Mouse (Mus musculus) brown adipose tissue, adult 24 weeks (tissue): Measurements from ENCODE around the gene Ccdc155. TPM values are rescaled to one million over a fixed set of nuclear protein-coding genes. Genes with fewer than 3 reads are reported as not detected.
A peak's percentile ranks its signal among the peaks of the same experiment; 100 is the strongest.
"Not testable (repeated sequence)": the region's sequence is repeated elsewhere in the genome, so short reads cannot be mapped to it uniquely, and the experiment has no call there.

Experiments used
- H3K27ac ChIP-seq: fragments of 200-500 bp; replicated peaks from 2 replicates; pipeline ENCODE4 v1.5.1; 2012; ENCODE audit warnings: low read depth, mild to moderate bottlenecking, low read length
- H3K4me1 ChIP-seq: fragments of 200-500 bp; 2 replicates; pipeline ENCODE4 v1.6.1; 2012; ENCODE audit warnings: low read length, mixed read lengths; ENCODE audit not compliant: control insufficient read depth, insufficient read depth, insufficient read length
- H3K4me3 ChIP-seq: fragments of 200-500 bp; 2 replicates; pipeline ENCODE4 v1.5.1; 2012; ENCODE audit warnings: low read depth, mild to moderate bottlenecking, low read length, moderate library complexity; ENCODE audit not compliant: insufficient read depth
- polyA plus RNA-seq: library from polyadenylated mRNA; stranded (reverse); fragments of >200 nt; gene quantifications from 2 replicates; pipeline ENCODE4 v1.2.4, GENCODE M21; 2012; ENCODE audit not compliant: missing spikeins, insufficient read depth, insufficient read length

Ccdc155 gene
- polyA plus RNA-seq, 1 experiment = not detected

DNA sequence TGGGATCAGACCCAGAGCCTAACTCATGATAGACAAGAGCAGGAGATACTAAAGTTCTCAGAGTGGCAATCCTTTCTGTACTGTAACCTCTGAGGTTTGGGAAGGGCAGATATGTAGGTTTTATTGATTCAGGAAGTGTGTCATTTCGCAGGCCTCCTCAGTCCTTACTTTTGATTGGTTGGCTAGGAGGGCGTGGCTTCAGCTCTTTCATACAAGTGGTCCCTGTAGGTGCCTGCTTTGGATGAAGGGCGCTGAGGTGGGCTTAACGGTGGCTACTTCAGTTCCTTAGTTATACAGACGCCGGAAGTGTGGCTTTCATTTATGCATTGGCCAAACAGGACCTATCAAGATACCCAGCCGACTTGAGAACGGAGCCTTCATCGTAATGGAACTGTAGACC, 49.1 kb downstream of the Ccdc155 start:
- no peak overlapping the region for H3K27ac ChIP-seq

DNA sequence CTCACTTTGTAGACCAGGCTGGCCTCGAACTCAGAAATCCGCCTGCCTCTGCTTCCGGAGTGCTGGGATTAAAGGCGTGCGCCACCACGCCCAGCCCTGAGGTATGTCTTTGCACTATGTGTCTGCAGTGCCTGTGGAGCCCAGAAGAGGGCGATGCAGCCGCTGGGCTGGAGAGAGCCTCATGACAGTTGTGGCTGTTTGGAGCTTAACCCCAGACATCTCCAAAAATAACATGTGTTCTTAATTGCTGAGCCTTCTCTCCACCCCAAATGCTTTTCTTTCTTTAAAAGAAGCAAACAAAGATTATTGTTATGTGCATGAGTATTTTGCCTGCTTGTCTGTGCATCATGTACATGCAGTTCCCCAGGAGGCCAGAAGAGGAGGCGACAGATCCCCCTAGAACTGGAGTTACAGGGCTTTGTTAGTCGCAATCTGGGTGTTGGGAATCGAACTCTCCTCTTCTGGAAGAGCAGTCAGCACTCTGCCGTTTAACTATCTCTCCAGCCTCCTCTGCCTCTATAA, 49.6 kb downstream of the Ccdc155 start:
- Histone ChIP-seq H3K4me3 (peak overlapping the region; percentile 43), H3K4me1 (no peaks in the 10 kb centered on the region; the same call in 1 of the 2 replicates), H3K27ac (peak overlapping the region; percentile 35; the same call in 1 of the 2 replicates)

More for the DNA sequence above, 49.1 kb downstream of the Ccdc155 start:
- Histone ChIP-seq H3K4me1 (no peaks in the 10 kb centered on the region; the same call in 1 of the 2 replicates), H3K4me3 (no peak overlapping the region)

DNA sequence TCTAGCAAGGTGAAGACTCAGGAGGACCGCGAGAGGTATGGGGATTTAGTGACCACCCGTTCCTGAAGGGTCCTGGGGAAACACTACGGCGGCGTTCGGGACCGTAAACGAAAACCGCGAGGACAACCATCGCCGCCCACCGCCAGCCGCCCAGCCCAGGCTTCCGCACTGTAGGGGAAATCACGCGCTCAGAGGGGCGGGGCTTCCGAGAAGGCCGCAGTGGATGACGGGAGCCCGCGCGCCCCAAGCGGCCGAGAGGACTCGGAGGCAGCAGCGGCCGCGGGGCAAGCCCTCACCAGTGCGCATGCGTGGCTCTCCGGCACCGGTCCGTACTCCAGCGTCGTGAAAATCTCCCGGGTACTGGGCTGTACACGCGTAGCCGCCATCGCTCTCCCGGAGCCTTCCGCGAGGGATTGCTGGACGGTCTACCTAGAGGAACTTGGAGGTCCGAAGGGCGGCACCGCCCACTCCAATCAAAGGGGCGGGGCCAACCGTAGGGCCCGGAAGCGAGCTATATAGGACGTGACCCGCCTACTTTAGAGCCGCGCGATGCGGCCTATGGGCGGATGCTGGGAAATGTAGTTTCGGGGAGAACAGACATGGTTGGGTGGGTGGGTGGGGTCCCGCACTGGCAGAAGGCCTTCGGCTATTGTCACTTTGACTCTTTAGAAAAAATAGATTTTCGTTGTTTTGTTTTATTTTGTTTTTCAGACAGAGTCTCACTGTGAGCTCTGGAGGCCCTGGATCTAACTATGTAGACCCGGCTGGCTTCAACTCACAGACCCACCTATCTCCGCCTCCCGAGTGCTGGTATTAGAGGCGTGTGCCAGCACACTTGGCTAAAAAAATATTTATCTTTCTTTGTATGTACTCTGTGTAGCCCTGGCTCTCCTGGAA, 50.3 kb downstream of the Ccdc155 start, which contains the start of the genes Pih1d1 and Aldh16a1:
Pih1d1 (plus strand) TSS at position 208 of the 897 bp plus-strand sequence.
Aldh16a1 (minus strand) TSS at position 489 of the 897 bp plus-strand sequence.
- H3K27ac ChIP-seq = peak within 1 kb of the TSS; percentile 99
- peak within 1 kb of the TSS; percentile 92 for H3K4me3 ChIP-seq
- H3K4me1 ChIP-seq = no peaks in the 10 kb centered on the region; the same call in 1 of the 2 replicates

DNA sequence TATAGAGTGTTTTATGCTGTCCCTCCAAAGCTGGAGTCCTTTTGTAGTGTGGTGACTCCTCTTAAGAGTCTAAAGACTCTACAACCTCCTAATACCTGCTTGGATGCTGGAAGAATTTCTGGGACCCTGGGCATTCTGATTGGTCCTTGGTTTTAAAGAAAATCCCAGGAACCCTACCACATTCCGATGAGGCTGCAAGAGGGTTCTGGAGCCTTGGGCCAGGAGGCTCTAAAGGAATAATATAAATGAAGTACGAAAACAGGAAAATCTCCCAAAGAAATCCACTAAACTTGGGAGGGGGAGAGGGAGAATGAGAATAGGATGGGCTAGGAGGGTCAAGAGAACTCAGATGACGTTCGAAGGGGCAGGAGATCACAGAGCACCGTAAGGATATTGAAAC, 51.1 kb downstream of the Ccdc155 start:
- H3K27ac ChIP-seq = peak overlapping the region; percentile 91
- peak overlapping the region; percentile 92 for H3K4me3 ChIP-seq
- no peaks in the 10 kb centered on the region; the same call in 1 of the 2 replicates for H3K4me1 ChIP-seq

DNA sequence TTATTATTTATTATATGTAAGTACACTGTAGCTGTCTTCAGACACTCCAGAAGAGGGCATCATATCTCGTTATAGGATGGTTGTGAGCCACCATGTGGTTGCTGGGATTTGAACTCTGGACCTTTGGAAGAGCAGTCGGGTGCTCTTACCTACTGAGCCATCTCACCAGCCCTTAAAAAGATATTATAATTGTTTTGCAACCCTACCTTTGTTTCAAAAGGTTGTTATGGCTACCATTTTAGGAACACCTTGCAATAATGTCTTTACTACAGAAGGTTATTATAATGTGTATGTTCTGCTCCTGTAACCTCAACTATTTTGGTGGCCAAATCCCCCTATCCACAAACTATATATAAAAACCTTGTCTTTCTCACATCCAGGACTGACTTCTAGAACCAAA, 51.6 kb downstream of the Ccdc155 start:
- H3K27ac ChIP-seq, H3K4me1 ChIP-seq, H3K4me3 ChIP-seq: not testable (repeated sequence)

DNA sequence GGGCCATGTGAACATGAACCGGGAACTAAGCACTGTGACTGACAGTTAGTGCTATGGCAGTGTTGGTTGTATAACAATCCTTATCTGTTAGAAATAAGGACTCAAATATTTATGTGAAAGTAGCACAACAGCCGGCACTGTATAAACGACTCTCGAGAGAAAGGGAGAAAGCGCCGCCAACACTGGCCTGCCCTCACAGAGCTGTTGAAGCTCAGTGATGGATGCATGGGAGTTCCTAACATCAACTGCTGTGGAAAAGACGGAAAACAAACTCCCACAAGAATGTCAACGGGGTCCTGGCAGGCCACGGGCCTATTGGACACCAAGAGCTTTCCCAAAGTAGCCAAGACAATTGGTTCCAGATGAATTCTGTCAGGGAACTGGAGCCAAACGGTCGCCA, 53.4 kb downstream of the Ccdc155 start:
- H3K4me1 ChIP-seq = no peaks in the 10 kb centered on the region; the same call in 1 of the 2 replicates
- H3K27ac ChIP-seq = 0 out of 2 replicates have a peak overlapping the region, but pooled peaks have one; percentile 12

DNA sequence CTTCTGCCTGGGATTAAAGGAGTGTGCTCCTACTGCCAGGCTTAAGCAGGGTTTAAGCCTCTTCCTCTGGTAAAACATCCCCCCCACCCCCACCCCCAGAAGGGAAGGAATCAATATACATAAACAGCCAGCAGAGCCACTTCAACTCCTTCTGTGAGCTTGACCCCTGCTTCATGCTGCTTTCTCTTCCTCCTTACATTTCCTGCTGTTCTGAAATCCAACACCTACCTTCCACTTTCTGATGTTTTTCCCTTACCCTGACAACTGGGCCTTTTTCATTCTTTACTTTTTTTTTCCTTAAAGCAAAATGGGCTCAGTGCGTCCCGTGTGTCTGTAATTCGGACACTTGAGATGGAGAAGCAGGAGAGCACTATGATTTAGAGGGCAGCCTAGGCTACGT, 54.4 kb downstream of the Ccdc155 start:
- Histone ChIP-seq H3K4me1 (no peaks in the 10 kb centered on the region; the same call in 1 of the 2 replicates), H3K27ac (0 out of 2 replicates have a peak overlapping the region, but pooled peaks have one; percentile 12), H3K4me3 (no peak overlapping the region)

More for the DNA sequence above, 53.4 kb downstream of the Ccdc155 start:
- H3K4me3 ChIP-seq = no peak overlapping the region

DNA sequence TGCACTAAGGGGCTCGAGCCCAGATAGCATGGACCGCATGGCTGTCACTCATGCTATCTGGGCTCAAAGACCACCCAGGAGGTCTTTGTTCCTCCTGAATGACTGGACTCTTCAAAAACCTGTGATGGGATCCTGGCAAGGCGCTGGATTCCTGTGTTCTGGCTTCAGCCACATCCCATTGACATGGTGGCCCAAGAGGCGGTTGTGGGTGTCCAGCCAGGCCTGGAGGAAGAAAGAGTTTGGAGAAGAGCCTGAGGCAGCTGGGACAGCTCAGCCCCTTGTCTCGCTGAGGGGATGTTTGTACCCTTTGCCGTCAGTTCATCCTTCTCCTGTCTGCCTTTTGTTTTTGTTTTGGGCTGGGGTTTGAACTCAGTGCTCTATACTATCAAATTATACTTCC, 55.1 kb downstream of the Ccdc155 start:
- Histone ChIP-seq H3K4me1 (no peaks in the 10 kb centered on the region; the same call in 1 of the 2 replicates), H3K27ac (no peak overlapping the region), H3K4me3 (no peak overlapping the region)

DNA sequence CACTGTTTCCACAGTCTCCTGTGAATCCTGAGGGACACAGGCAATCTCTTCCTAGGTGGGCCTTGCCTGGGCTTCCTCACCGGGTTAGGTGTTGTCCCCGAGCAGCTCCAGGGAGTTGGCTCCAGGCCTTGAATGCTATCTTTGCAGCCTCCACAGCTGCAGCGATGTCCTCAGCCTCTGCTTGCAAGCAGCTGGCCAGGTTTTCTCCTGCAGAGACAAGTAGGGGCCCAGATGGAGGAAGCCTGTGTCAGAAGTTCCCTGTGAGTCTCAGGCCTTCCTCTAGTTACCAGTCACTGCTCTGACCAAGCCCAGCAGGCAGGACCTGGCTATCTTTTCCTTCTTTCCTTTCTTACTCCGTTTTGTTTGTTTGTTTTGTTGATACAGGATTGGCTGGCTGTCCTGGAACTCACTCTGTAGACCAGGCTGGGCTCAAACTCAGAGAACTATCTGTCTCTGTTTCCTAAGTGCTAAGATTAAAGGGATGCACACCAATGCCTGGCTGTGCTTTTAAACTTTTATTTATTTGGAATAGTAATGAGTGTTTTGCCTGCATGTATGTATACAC, 56.1 kb downstream of the Ccdc155 start:
- Histone ChIP-seq H3K4me3 (no peak overlapping the region), H3K27ac (no peak overlapping the region), H3K4me1 (no peaks in the 10 kb centered on the region; the same call in 1 of the 2 replicates)

DNA sequence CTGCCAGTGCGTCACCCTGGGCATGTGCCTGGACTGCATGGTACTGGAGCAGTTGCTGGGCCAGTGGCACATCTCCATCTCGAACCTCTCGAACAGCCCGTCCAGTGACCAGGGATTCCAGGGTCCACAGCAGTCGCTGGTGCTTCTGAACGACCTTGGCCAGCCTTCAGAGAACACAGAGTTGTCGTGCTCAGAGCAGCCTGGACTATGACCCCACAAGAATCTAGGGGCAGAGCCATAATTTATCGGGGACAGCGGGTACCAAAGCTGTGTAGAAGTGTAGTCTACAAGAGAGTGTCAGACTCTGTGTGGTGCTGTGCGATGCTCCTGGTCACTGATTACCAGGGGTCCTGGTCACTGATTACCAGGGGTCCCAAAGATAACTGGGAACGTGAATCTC, 56.8 kb downstream of the Ccdc155 start:
- Histone ChIP-seq H3K4me3 (no peak overlapping the region), H3K4me1 (no peaks in the 10 kb centered on the region; the same call in 1 of the 2 replicates), H3K27ac (no peak overlapping the region)

DNA sequence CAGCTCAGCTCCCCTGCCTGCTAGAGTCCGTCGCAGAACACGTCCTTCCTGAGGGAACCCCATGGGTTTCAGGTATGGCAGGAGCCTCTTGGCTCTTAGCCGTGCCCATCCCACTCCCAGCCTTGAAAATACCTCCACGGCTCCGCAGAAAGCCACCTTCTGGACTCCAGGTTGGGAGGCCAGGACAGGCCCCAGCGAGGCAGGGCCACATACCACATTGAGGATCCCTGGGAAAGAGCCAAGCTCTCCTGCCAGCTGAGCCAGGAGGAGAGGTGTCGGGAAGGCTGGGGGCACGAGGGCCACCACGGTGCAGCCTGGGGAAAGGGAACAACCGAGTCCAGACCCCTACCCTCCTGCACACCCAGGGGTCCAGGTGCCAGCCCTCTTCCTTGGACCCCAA, 57.4 kb downstream of the Ccdc155 start:
- Histone ChIP-seq H3K4me3 (no peak overlapping the region), H3K27ac (no peak overlapping the region), H3K4me1 (no peaks in the 10 kb centered on the region; the same call in 1 of the 2 replicates)

DNA sequence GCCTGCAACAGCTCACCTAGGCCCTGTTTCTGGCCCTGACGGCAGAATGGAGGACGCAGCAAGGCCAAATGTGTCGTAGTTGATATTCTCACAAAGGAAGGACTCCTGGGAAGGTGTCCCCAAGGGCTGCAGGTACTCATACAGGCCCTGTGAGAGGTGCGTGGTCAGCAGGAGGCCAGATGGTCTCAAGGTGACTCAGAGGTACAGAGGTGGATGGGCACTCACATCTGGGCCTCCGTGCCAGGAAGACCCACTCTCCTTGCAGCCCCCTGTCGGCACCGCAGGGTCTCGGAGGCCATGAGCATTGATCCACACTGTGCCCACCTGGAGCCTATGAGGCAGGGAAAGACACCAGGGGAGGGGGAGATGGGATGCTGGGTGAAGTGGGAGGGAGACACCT, 59.2 kb downstream of the Ccdc155 start:
- Histone ChIP-seq H3K4me3 (no peak overlapping the region), H3K27ac (no peak overlapping the region), H3K4me1 (no peaks in the 10 kb centered on the region; the same call in 1 of the 2 replicates)

DNA sequence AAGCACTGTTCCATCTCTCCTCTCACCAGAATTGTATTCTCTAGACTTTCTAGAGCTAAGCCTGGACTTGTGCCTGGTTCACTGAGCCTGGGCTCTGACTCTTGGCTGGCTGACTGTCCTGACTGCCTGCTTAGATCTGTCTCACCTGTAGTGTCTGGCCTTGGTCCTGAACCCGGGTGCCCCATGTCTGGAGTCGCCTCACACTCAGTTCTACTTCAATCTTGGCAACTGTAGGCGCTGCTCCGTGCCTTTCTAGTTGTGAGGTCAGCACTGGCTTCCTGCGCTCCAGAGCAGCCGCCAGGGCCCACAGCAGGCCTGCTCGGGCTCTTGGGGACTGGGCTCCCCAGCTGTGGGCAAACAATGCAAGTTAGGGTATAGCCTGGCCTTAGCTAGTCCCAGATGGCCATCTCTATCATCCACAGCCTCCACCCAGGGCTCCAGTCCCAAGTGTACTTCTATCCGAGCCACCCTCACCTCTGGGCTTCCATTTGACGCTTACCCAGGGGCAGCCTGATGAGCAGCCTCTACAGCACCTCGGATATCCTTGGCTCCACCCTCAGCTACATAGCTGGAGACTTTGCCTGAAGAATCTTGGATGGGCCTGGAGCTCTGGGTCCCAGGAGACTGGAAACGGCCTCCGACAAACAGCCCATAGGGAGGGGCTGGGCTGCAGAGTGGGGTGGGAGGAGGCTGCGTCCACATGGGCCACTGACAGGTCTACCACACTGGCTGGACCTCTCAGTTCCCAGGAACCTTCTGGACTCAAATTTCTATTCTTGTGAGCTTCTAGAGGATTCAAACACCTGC, 60.1 kb downstream of the Ccdc155 start:
- H3K4me1 ChIP-seq = no peaks in the 10 kb centered on the region; the same call in 1 of the 2 replicates
- H3K4me3 ChIP-seq = no peak overlapping the region
- no peak overlapping the region for H3K27ac ChIP-seq

DNA sequence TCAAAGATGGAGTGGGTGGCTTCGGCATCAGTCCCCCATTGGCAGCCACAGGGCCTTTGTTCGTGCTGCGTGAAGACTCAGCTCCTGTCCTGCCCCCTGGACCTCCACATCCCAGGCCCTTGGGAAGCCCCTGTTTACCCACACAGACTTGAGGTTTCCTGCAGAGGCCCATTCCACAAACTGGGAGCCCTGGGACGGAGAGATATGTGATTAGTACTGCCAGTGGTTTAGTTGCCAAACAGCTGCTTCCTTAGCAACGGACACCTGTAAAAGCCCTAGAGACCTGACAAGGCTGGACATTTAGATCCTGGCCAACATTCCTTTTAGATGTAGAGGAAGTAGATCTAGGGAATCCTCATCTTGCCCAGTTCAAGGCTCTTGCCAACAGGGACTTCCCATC, 62.8 kb downstream of the Ccdc155 start:
- no peak overlapping the region for H3K4me3 ChIP-seq
- H3K27ac ChIP-seq = no peak overlapping the region
- H3K4me1 ChIP-seq = no peaks in the 10 kb centered on the region; the same call in 1 of the 2 replicates
